Mouse (Mus musculus): ENCODE measurements at regions not wholly inside any gene's neighbourhood (a gene's known extent, or its start where the extent isn't known, plus 50 kb on each side); places are given as distances from the start of the nearest gene placed in this dataset.

DNA sequence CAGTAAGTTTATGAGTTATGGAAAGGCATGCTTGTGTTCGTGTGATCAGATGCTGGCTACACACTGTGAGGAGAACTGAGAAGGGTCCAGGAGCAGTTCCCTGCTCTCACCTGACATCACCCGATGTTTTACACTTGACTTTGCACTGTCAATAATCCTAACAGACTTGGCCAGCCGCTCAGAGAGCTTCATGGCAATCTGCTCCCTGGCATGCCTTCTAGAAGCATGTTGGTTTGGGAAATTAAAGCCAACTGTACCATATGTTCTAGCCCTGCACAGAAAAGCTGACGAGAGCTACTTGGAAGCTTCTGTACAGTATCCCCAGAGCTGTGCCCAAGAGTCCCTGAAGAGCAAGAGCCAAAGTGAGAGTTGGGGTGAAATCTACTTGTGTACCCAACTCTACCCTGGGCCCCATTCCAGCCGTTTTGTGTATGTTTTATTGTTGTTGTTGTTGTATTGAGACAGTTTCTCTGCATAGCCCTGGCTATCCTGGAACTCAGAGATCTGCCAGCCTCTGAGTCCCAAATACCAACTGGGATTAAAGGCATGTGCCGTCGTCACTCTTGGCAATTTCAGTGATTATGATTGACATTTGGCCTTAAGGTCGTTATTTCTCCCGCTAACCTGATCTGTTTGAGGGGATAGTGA, 56.5 kb upstream of the Cnksr3 start:
- no peak for DNase-seq (ENCODE audit: low read depth, low spot score)

DNA sequence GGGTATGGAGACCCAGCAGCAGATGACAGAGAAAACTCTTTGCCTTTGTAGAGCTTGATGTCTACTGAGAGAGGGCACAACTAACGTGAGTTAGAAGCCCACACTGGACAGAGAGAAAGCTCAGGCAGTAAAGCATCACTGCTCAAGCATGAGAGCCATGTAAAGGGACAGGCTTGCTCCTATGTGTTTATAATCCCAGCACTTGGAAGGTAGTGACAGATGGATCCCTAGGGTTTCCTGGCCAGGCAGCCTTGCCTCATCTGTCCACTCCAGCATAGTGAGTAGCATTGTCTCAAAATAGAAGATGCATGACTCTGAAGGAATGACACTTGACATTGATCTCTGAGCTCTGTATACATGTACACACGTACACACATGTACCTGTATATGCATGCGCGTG, 55.9 kb upstream of the Cnksr3 start:
- no peak for DNase-seq (ENCODE audit: low read depth, low spot score)

DNA sequence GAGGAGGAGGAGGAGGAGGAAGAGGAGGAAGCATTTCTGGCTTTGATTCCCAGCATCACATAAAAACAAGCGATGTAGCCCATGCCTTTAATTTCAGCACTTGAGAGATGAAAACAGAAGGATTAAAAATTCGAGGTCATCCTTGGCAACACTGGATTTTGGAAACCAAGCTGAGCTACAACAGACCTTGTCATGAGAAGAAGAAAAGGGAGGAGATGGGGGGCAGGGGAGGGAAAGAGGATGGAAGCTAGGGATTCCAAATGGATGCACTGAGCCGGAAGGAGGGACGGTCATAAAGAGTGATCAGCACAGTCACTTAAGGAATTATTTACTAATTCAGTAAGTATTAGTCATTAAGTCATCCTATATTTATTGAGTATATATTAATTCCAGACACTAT, 55.1 kb upstream of the Cnksr3 start:
- DNase-seq (ENCODE audit: low read depth, low spot score): no peak

DNA sequence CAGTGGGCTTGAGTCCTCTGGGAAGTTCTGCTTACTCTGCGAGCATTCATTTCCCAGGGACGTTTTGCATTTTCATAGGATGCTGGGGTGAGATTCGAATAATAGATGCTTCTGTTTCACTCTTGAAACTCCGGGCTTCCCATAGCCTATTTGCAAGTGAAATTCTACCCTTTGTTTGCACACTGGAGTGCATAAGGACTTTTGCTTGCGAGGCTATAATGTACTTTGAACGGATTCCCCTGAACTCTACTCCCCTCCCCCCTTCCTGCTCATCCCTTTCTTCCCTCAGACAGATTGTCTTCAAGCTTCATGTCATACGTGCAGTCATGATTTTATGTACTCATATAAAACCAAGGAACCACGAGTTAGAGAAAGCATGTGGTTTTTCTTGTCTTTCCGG, 53.4 kb upstream of the Cnksr3 start:
- no peak for DNase-seq (ENCODE audit: low read depth, low spot score)

DNA sequence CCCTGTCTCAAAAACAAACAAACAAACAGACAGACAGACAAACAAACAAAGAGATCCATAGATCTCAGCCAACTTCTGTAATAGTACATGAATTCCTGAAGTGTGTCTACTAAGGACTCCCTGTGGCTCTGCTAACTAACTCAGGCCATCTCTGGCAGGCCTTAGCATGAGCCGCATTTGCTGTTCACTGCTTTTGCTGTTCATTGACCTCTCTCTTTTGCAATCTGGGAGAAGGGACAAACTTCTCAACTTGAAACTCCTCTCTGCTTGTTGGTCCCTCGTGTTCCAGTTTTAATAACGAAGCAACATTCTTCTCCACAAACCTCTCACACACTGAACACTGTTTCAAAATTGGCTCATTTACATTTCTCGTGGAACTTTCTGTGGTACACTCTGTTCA, 52.7 kb upstream of the Cnksr3 start:
- no peak for DNase-seq (ENCODE audit: low read depth, low spot score)
